Mouse (Mus musculus) embryonic facial prominence, embryonic 14.5 days (tissue): ENCODE measurements around the gene Taar4. TPM values are rescaled to one million over a fixed set of nuclear protein-coding genes. Genes with fewer than 3 reads are reported as not detected.

ENCODE experiments used
- ATAC-seq: fragments of 200-750 bp; cut with Nextera tagmentation; 2 replicates; pipeline ENCODE4 v1.8.0; 2017; ENCODE audit warnings: low read depth, moderate number of reproducible peaks, moderate TSS enrichment
- DNase-seq: peaks from one replicate; pipeline ENCODE4 v3.0.0-alpha.2; 2015; ENCODE audit warnings: low spot score
- H3K27ac ChIP-seq: fragments of 300-500 bp; sonication (generic); replicated peaks from 2 replicates; pipeline ENCODE4 v1.5.1; 2014; ENCODE audit warnings: low read depth, mild to moderate bottlenecking, low read length, moderate library complexity
- H3K27me3 ChIP-seq: fragments of 300-500 bp; sonication (generic); replicated peaks from 2 replicates; pipeline ENCODE4 v1.6.1; 2014; ENCODE audit warnings: low read length; ENCODE audit not compliant: control insufficient read depth, insufficient read depth
- H3K36me3 ChIP-seq: fragments of 300-500 bp; sonication (generic); 2 replicates; pipeline ENCODE4 v1.6.1; 2014; ENCODE audit warnings: low read length, mixed read lengths; ENCODE audit not compliant: control insufficient read depth, insufficient read depth
- H3K4me1 ChIP-seq: fragments of 300-500 bp; sonication (generic); 2 replicates; pipeline ENCODE4 v1.6.1; 2014; ENCODE audit warnings: antibody characterized with exemption, low read length; ENCODE audit not compliant: control insufficient read depth, insufficient read depth
- H3K4me2 ChIP-seq: fragments of 300-500 bp; sonication (generic); 2 replicates; pipeline ENCODE4 v1.6.1; 2014; ENCODE audit warnings: low read depth, mild to moderate bottlenecking, low read length, moderate library complexity, mixed read lengths
- H3K4me3 ChIP-seq: fragments of 300-500 bp; sonication (generic); 2 replicates; pipeline ENCODE4 v1.5.1; 2014; ENCODE audit warnings: low read depth, mild to moderate bottlenecking, low read length
- H3K9ac ChIP-seq: fragments of 300-500 bp; sonication (generic); 2 replicates; pipeline ENCODE4 v1.6.1; 2014; ENCODE audit warnings: low read depth, mild to moderate bottlenecking, low read length, moderate library complexity, mixed read lengths
- H3K9me3 ChIP-seq: fragments of 300-500 bp; sonication (generic); 2 replicates; pipeline ENCODE4 v1.6.1; 2016; ENCODE audit warnings: low read length; ENCODE audit not compliant: control insufficient read depth
- WGBS: fragments of 180-500 bp; shearing (Covaris S2); extraction: QIAGEN DNeasy Blood & Tissue Kit; methylation state at CpG from one replicate; pipeline ENCODE4 v1.1.7; 2014; 5-methylcytosine and 5-hydroxymethylcytosine counted together
- polyA plus RNA-seq: library from polyadenylated mRNA; unstranded; fragments of >200 nt; fragmentation: Nextera tagmentation; extraction: Ambion mirVana; gene quantifications from 2 replicates; pipeline ENCODE4 v1.2.1, GENCODE M21; 2014

The Taar4 gene
- polyA plus RNA-seq, 1 experiment from 2014 or later, result not detected

DNA sequence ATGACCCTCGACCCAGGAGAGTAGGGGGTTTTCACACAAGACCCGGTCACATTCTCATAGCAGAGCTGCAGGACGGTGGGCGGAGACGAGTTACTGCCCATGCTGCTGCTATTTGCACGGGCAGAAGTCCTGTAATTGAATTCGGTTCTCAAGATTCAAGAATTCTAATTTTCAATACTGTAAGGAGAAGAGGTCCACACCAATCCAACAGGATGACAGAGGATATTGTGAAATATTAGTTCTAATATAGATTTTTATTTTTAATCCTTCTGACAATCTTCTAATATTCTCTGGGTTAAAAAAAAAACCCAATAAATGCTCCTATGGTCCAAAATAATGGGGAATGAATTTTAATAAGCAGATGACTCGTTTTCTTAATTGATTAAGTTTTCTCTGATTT is 25.3 kb downstream of the Taar4 start, which contains the start of gene Taar6:
TSS of gene Taar6 (minus strand) at position 101 of the 400 bp plus-strand sequence.
- 71% methylated on average over 8 of the region's 8 CpGs for WGBS
- no peak within 1 kb of the TSS for H3K27ac ChIP-seq
- no peak within 1 kb of the TSS for H3K9ac ChIP-seq
- DNase-seq (no peak), ATAC-seq (no peak)
- no peaks in the 10 kb centered on the region for H3K4me1 ChIP-seq
- no peak within 1 kb of the TSS for H3K4me3 ChIP-seq
- no peak within 1 kb of the TSS for H3K4me2 ChIP-seq
- no peaks in the 10 kb centered on the region for H3K36me3 ChIP-seq
- no peaks in the 10 kb centered on the region for H3K9me3 ChIP-seq
- H3K27me3 ChIP-seq, result no peaks in the 10 kb centered on the region

DNA sequence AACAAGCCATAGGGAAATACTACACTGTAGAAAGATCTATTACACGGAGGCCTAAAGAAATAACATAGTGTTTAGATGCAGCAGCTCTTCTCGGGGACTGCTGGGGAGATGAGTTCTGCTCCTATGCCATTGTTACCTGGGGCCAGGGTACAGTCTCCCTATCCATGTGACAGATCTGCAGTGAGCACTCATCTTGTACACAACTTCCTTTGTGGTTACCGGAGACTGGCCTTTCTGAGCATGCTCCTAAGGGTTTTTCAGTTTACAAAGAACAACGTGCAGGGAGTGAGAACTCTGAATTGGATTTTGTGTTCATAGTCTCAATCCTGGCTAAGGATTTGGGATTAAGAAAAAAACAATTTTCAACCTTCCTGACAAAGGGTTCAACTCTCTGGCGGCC is 26.1 kb downstream of the Taar4 start:
- ATAC-seq (no peak), DNase-seq (no peak)
- Histone ChIP-seq H3K9ac (no peak overlapping the region), H3K4me2 (no peak overlapping the region), H3K36me3 (no peaks in the 10 kb centered on the region), H3K9me3 (no peaks in the 10 kb centered on the region), H3K27me3 (no peaks in the 10 kb centered on the region), H3K4me3 (no peak overlapping the region), H3K4me1 (no peaks in the 10 kb centered on the region), H3K27ac (no peak overlapping the region)
- WGBS, result 75% methylated on average over 5 of the region's 5 CpGs

DNA sequence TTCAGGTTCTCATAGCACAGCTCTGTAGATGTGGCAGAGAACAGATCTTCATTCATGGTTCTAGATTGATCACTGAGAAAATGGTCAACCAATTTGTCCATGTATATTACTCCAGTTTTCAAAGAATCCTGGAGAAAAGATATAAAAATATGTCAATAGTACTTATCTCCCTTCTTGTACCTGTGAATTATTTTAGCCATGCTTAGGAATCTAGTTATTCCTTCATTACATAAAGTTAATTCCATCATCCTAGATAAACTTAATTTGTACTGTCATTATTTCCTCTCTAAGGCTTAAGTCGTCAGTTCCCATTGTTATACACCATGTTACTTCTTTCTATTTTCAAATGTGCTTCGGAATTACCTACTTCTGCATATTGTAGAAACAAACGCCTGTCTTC is 33.1 kb downstream of the Taar4 start, which contains the start of gene Taar7a:
TSS of gene Taar7a (minus strand) at position 101 of the 400 bp plus-strand sequence.
- no peak within 1 kb of the TSS for H3K27ac ChIP-seq
- no peaks in the 10 kb centered on the region for H3K27me3 ChIP-seq
- no peak within 1 kb of the TSS for H3K4me3 ChIP-seq
- no peak within 1 kb of the TSS for H3K4me2 ChIP-seq
- no peaks in the 10 kb centered on the region for H3K9me3 ChIP-seq
- H3K36me3 ChIP-seq, result no peaks in the 10 kb centered on the region
- DNase-seq (no peak), ATAC-seq (no peak)
- H3K4me1 ChIP-seq, result no peaks in the 10 kb centered on the region
- H3K9ac ChIP-seq, result no peak within 1 kb of the TSS
- 78% methylated on average over 3 of the region's 3 CpGs for WGBS

DNA sequence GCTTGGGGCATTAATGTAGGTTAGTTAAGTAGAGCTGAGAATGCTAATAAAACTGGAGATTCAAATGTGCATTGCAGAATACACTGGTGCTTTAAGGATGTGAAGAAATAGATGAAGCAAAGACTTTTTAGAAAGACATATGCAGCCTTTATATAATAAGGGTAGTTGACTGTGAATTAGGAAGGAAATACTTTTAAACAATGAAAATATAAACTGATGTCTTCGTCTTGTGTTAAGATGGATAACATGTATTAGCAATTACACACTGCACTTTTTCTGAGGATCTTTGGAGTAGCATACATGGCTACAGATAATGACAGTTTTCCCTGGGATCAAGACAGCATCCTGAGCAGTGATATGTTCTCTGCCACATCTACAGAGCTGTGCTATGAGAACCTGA is 39.3 kb downstream of the Taar4 start, which contains the start of gene Taar7b:
TSS of gene Taar7b (plus strand) at position 301 of the 400 bp plus-strand sequence.
- no peaks in the 10 kb centered on the region for H3K9me3 ChIP-seq
- WGBS, result 83% methylated on average over 1 of the region's 1 CpGs

DNA sequence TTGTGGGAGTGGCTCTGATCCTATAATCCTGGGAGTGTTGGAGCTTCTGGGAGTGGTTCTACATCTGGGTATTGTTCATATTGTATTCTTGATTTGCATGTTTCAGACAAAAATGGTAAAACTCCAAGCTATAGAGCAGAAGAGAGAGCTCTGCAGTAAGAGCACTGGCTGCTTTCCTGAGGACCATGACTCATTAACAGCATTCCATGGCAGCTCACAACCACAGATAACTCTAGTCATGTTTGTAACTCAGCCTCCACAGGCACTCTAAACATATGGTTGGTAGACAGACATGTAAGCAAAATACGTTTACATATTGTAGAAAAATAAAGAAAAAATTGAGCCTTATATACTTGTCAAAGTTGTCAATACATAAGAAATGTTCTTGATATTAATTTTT is 46.1 kb downstream of the Taar4 start:
- Histone ChIP-seq H3K4me2 (no peak overlapping the region), H3K4me1 (no peaks in the 10 kb centered on the region), H3K36me3 (no peaks in the 10 kb centered on the region), H3K9me3 (no peaks in the 10 kb centered on the region), H3K27me3 (no peaks in the 10 kb centered on the region), H3K27ac (no peak overlapping the region), H3K9ac (no peak overlapping the region), H3K4me3 (no peak overlapping the region)
- no peak for ATAC-seq
- DNase-seq, result no peak
- WGBS, result 66% methylated on average over 1 of the region's 1 CpGs

More for the DNA sequence above, 39.3 kb downstream of the Taar4 start, which contains the start of gene Taar7b:
- H3K9ac ChIP-seq, result no peak within 1 kb of the TSS
- no peaks in the 10 kb centered on the region for H3K27me3 ChIP-seq
- no peaks in the 10 kb centered on the region for H3K36me3 ChIP-seq
- ATAC-seq (no peak), DNase-seq (no peak)
- H3K4me3 ChIP-seq, result no peak within 1 kb of the TSS
- H3K4me2 ChIP-seq, result no peak within 1 kb of the TSS
- no peaks in the 10 kb centered on the region for H3K4me1 ChIP-seq
- H3K27ac ChIP-seq, result no peak within 1 kb of the TSS

DNA sequence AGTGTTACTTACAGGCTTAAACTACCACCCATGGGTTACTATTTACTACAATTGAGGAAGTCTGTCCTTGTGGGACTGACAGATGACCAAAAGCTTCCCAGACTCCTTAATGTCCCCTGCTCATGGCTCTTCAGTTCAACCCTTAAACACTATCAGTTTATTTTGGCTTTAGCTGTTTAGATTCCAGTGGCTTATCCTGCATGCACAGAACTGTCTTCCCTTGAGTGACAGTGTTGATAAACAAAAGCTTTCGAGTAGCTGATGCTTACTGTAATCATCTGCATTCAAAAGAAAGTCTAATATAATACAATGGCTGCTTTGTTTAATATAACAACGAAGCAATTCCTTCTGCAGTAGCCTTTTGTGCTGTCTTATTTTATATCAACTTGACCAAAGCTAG is 46.7 kb downstream of the Taar4 start:
- H3K36me3 ChIP-seq, result no peaks in the 10 kb centered on the region
- H3K4me3 ChIP-seq, result no peak overlapping the region
- H3K4me1 ChIP-seq, result no peaks in the 10 kb centered on the region
- no peak overlapping the region for H3K27ac ChIP-seq
- 56% methylated on average over 2 of the region's 2 CpGs for WGBS
- no peak overlapping the region for H3K4me2 ChIP-seq
- no peaks in the 10 kb centered on the region for H3K9me3 ChIP-seq
- ATAC-seq (no peak), DNase-seq (no peak)
- no peak overlapping the region for H3K9ac ChIP-seq
- H3K27me3 ChIP-seq, result no peaks in the 10 kb centered on the region

DNA sequence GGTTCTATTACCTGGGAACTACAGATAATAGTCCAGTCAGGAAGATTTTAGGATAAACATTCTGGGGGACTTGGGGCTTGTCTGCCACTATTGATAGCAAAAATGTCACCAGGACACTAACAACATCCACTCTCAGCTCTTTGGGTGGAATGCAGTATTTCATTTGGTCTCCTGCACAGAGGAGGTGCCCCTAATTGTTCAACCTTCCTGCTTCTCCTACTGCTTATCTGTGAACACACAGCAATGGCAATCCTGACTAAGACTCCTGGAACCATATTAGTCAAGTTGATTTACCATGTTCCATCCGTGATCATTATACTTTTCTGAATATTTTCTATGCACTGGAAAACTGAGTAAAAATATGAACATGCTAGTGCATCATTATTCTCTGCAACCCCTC is 47.8 kb downstream of the Taar4 start:
- H3K27me3 ChIP-seq, result no peaks in the 10 kb centered on the region
- no peak overlapping the region for H3K9ac ChIP-seq
- WGBS, result 73% methylated on average over 1 of the region's 1 CpGs
- no peak overlapping the region for H3K4me3 ChIP-seq
- no peaks in the 10 kb centered on the region for H3K9me3 ChIP-seq
- H3K27ac ChIP-seq, result no peak overlapping the region
- H3K4me1 ChIP-seq, result no peaks in the 10 kb centered on the region
- no peak overlapping the region for H3K4me2 ChIP-seq
- DNase-seq (no peak), ATAC-seq (no peak)
- H3K36me3 ChIP-seq, result no peaks in the 10 kb centered on the region

Other genes with a start within 250 kb of the Taar4 start
- 254 and 271 TPM in 2 replicates for gene Rps12, start 173.2 kb upstream of the Taar4 start, polyA plus RNA-seq
- 18.5 and 18.8 TPM in 2 replicates for gene Slc18b1, start 163.5 kb upstream of the Taar4 start, polyA plus RNA-seq
- 0.13 and 0.14 TPM in 2 replicates for gene Vnn3, start 109.0 kb upstream of the Taar4 start, polyA plus RNA-seq
- gene Vnn1, start 65.8 kb upstream of the Taar4 start, polyA plus RNA-seq, result 1.1 and 1.2 TPM in 2 replicates
- not detected in 2 replicates for gene Taar1, start 40.1 kb upstream of the Taar4 start, polyA plus RNA-seq
- gene Taar2, start 21.9 kb upstream of the Taar4 start, polyA plus RNA-seq, result 0.21 TPM in 1 of 2 replicates, not detected in the other
- not detected in 2 replicates for gene Taar3, start 10.9 kb upstream of the Taar4 start, polyA plus RNA-seq
- not detected in 2 replicates for gene Taar5, start 10.2 kb downstream of the Taar4 start, polyA plus RNA-seq
- gene Taar6, start 25.2 kb downstream of the Taar4 start, polyA plus RNA-seq, result not detected in 2 replicates
- not detected in 2 replicates for gene Taar7a, start 33.0 kb downstream of the Taar4 start, polyA plus RNA-seq
- not detected in 2 replicates for gene Taar7b, start 39.4 kb downstream of the Taar4 start, polyA plus RNA-seq
- not detected in 2 replicates for gene Taar7d, start 66.7 kb downstream of the Taar4 start, polyA plus RNA-seq
- not detected in 2 replicates for gene Taar7e, start 77.1 kb downstream of the Taar4 start, polyA plus RNA-seq
- gene Taar7f, start 89.0 kb downstream of the Taar4 start, polyA plus RNA-seq, result not detected in 2 replicates
- not detected in 2 replicates for gene Taar8a, start 116.0 kb downstream of the Taar4 start, polyA plus RNA-seq
- gene Taar8b, start 131.8 kb downstream of the Taar4 start, polyA plus RNA-seq, result not detected in 2 replicates
- gene Taar8c, start 141.4 kb downstream of the Taar4 start, polyA plus RNA-seq, result not detected in 2 replicates
- not detected in 2 replicates for gene Taar9, start 149.0 kb downstream of the Taar4 start, polyA plus RNA-seq
- gene Stx7, start 188.8 kb downstream of the Taar4 start, polyA plus RNA-seq, result 86.9 and 93.9 TPM in 2 replicates